Mouse (Mus musculus): ENCODE data around the gene Gm28305.

Gene Gm28305

GRCm38 (mm10) chr9:104123622-104124021 lies 83.2 kb downstream of the Gm28305 start:
- DNase-seq (ENCODE audit: extremely low read depth, insufficient read length, low spot score) = no peak

Measured in 3134 (cell line).